Mouse (Mus musculus): ENCODE measurements around the gene Btnl1. TPM values are rescaled to one million over a fixed set of nuclear protein-coding genes. Genes with fewer than 3 reads are reported as not detected.

Gene Btnl1
- polyA plus RNA-seq (2015; fragmentation: Nextera tagmentation; extraction: Ambion mirVana) = not detected in 2 replicates

GRCm38 (mm10) chr17:34376847-34377246 lies at the start of gene Btnl1:
Gene Btnl1 (plus strand): TSS chr17:34377132.
- H3K4me3 ChIP-seq = no peak within 1 kb of the TSS
- no peak for ATAC-seq (ENCODE audit: low FRiP score)
- WGBS = 81% methylated on average over 2 of the region's 2 CpGs

GRCm38 (mm10) chr17:34329807-34330206 lies 47.1 kb upstream of the Btnl1 start:
- no peak overlapping the region for H3K9ac ChIP-seq
- H3K4me1 ChIP-seq (replicated peaks) = no peaks in the 10 kb centered on the region
- WGBS = 64% methylated on average over 2 of the region's 2 CpGs
- no peak for ATAC-seq (ENCODE audit: low FRiP score)
- no peaks in the 10 kb centered on the region for H3K27me3 ChIP-seq
- H3K36me3 ChIP-seq = no peaks in the 10 kb centered on the region
- no peak overlapping the region for H3K4me2 ChIP-seq
- no peak overlapping the region for H3K4me3 ChIP-seq
- H3K27ac ChIP-seq = no peak overlapping the region
- H3K9me3 ChIP-seq = no peaks in the 10 kb centered on the region

More at GRCm38 (mm10) chr17:34376847-34377246, at the start of gene Btnl1:
- H3K9me3 ChIP-seq = no peaks in the 10 kb centered on the region
- H3K9ac ChIP-seq = no peak within 1 kb of the TSS
- H3K4me1 ChIP-seq (replicated peaks) = no peaks in the 10 kb centered on the region
- no peaks in the 10 kb centered on the region for H3K36me3 ChIP-seq
- H3K27me3 ChIP-seq = no peaks in the 10 kb centered on the region
- H3K27ac ChIP-seq = no peak within 1 kb of the TSS
- no peak within 1 kb of the TSS for H3K4me2 ChIP-seq

GRCm38 (mm10) chr17:34331200-34331599 lies 45.7 kb upstream of the Btnl1 start:
- Histone ChIP-seq H3K4me3 (no peak overlapping the region), H3K4me2 (no peak overlapping the region), H3K9ac (no peak overlapping the region), H3K27ac (no peak overlapping the region), H3K9me3 (no peaks in the 10 kb centered on the region), H3K4me1 (replicated peaks) (no peaks in the 10 kb centered on the region), H3K36me3 (no peaks in the 10 kb centered on the region), H3K27me3 (peaks cover 3% of the 10 kb centered on the region; the same call in 1 of the 2 replicates)
- no peak for ATAC-seq (ENCODE audit: low FRiP score)
- WGBS = 92% methylated on average over 1 of the region's 1 CpGs

GRCm38 (mm10) chr17:34340619-34341402 lies 36.1 kb upstream of the Btnl1 start:
- Histone ChIP-seq H3K27me3 (no peaks in the 10 kb centered on the region; the same call in 1 of the 2 replicates), H3K4me3 (no peak overlapping the region), H3K36me3 (no peaks in the 10 kb centered on the region), H3K4me2 (no peak overlapping the region), H3K9me3 (no peaks in the 10 kb centered on the region), H3K9ac (no peak overlapping the region), H3K4me1 (replicated peaks) (no peaks in the 10 kb centered on the region), H3K27ac (no peak overlapping the region)
- ATAC-seq (ENCODE audit: low FRiP score) = no peak
- 38% methylated on average over 3 of the region's 3 CpGs for WGBS

GRCm38 (mm10) chr17:34344882-34345281 lies 32.0 kb upstream of the Btnl1 start:
- Histone ChIP-seq H3K9ac (no peak overlapping the region), H3K9me3 (no peaks in the 10 kb centered on the region), H3K27me3 (no peaks in the 10 kb centered on the region), H3K36me3 (no peaks in the 10 kb centered on the region), H3K4me2 (no peak overlapping the region), H3K27ac (no peak overlapping the region), H3K4me1 (replicated peaks) (no peaks in the 10 kb centered on the region), H3K4me3 (no peak overlapping the region)
- 95% methylated on average over 4 of the region's 4 CpGs for WGBS
- no peak for ATAC-seq (ENCODE audit: low FRiP score)

GRCm38 (mm10) chr17:34345486-34345885 lies 31.4 kb upstream of the Btnl1 start:
- Histone ChIP-seq H3K4me1 (replicated peaks) (no peaks in the 10 kb centered on the region), H3K4me3 (no peak overlapping the region), H3K4me2 (no peak overlapping the region), H3K27ac (no peak overlapping the region), H3K9me3 (no peaks in the 10 kb centered on the region), H3K36me3 (no peaks in the 10 kb centered on the region), H3K27me3 (0 out of 2 replicates have a peak, but pooled peaks cover 3% of the 10 kb centered on the region), H3K9ac (no peak overlapping the region)
- ATAC-seq (ENCODE audit: low FRiP score) = no peak
- 86% methylated on average over 7 of the region's 7 CpGs for WGBS

- H3K4me1 ChIP-seq (replicated peaks) = no peaks in the 10 kb centered on the region
- H3K9me3 ChIP-seq = no peaks in the 10 kb centered on the region
- H3K36me3 ChIP-seq = no peaks in the 10 kb centered on the region
- no peak for ATAC-seq (ENCODE audit: low FRiP score)
- H3K27ac ChIP-seq = no peak overlapping the region
- H3K9ac ChIP-seq = no peak overlapping the region
- 0 out of 2 replicates have a peak, but pooled peaks cover 4% of the 10 kb centered on the region for H3K27me3 ChIP-seq
- 79% methylated on average over 3 of the region's 3 CpGs for WGBS
- no peak overlapping the region for H3K4me2 ChIP-seq
- H3K4me3 ChIP-seq = no peak overlapping the region
Measured at GRCm38 (mm10) chr17:34346041-34346440, 30.9 kb upstream of the Btnl1 start.

- Histone ChIP-seq H3K27ac (no peak overlapping the region), H3K4me2 (no peak overlapping the region), H3K4me3 (no peak overlapping the region), H3K27me3 (0 out of 2 replicates have a peak, but pooled peaks cover 4% of the 10 kb centered on the region), H3K4me1 (replicated peaks) (no peaks in the 10 kb centered on the region), H3K9me3 (no peaks in the 10 kb centered on the region), H3K9ac (no peak overlapping the region), H3K36me3 (no peaks in the 10 kb centered on the region)
- WGBS = 72% methylated on average over 6 of the region's 6 CpGs
- ATAC-seq (ENCODE audit: low FRiP score) = no peak
Measured at GRCm38 (mm10) chr17:34347606-34348308, 29.2 kb upstream of the Btnl1 start.

GRCm38 (mm10) chr17:34349429-34349828 lies 27.5 kb upstream of the Btnl1 start:
- ATAC-seq (ENCODE audit: low FRiP score) = no peak
- 0 out of 2 replicates have a peak, but pooled peaks cover 4% of the 10 kb centered on the region for H3K27me3 ChIP-seq
- no peaks in the 10 kb centered on the region for H3K4me1 ChIP-seq (replicated peaks)
- no peak overlapping the region for H3K9ac ChIP-seq
- no peaks in the 10 kb centered on the region for H3K36me3 ChIP-seq
- H3K27ac ChIP-seq = no peak overlapping the region
- no peaks in the 10 kb centered on the region for H3K9me3 ChIP-seq
- 2% methylated on average over 4 of the region's 4 CpGs for WGBS
- no peak overlapping the region for H3K4me3 ChIP-seq
- no peak overlapping the region for H3K4me2 ChIP-seq

GRCm38 (mm10) chr17:34354539-34354938 lies 22.4 kb upstream of the Btnl1 start, which contains the start of gene Btnl2:
Gene Btnl2 (plus strand): TSS chr17:34354822.
- Histone ChIP-seq H3K9me3 (no peaks in the 10 kb centered on the region), H3K4me1 (replicated peaks) (no peaks in the 10 kb centered on the region), H3K4me2 (no peak within 1 kb of the TSS), H3K27ac (no peak within 1 kb of the TSS), H3K36me3 (no peaks in the 10 kb centered on the region), H3K27me3 (0 out of 2 replicates have a peak, but pooled peaks cover 4% of the 10 kb centered on the region), H3K4me3 (no peak within 1 kb of the TSS), H3K9ac (no peak within 1 kb of the TSS)
- ATAC-seq (ENCODE audit: low FRiP score) = no peak
- 88% methylated on average over 5 of the region's 5 CpGs for WGBS

- no peak for ATAC-seq (ENCODE audit: low FRiP score)
- 0 out of 2 replicates have a peak, but pooled peaks cover 4% of the 10 kb centered on the region for H3K27me3 ChIP-seq
- 92% methylated on average over 1 of the region's 1 CpGs for WGBS
- no peak overlapping the region for H3K27ac ChIP-seq
- no peak overlapping the region for H3K4me2 ChIP-seq
- no peak overlapping the region for H3K9ac ChIP-seq
- H3K4me3 ChIP-seq = no peak overlapping the region
- no peaks in the 10 kb centered on the region for H3K4me1 ChIP-seq (replicated peaks)
- H3K36me3 ChIP-seq = no peaks in the 10 kb centered on the region
- H3K9me3 ChIP-seq = no peaks in the 10 kb centered on the region
Measured at GRCm38 (mm10) chr17:34354940-34355339, 22.0 kb upstream of the Btnl1 start.

- Histone ChIP-seq H3K27me3 (no peaks in the 10 kb centered on the region), H3K9ac (no peak overlapping the region), H3K9me3 (no peaks in the 10 kb centered on the region), H3K4me2 (no peak overlapping the region), H3K36me3 (no peaks in the 10 kb centered on the region), H3K4me1 (replicated peaks) (no peaks in the 10 kb centered on the region), H3K4me3 (no peak overlapping the region), H3K27ac (no peak overlapping the region)
- WGBS = 83% methylated on average over 15 of the region's 15 CpGs
- no peak for ATAC-seq (ENCODE audit: low FRiP score)
Measured at GRCm38 (mm10) chr17:34362954-34363546, 13.9 kb upstream of the Btnl1 start.

Data from hindbrain, embryonic 13.5 days (tissue).